Mouse (Mus musculus) E14TG2a.4 (cell line): ENCODE measurements around the gene Trafd1.

Source experiments
- CTCF ChIP-seq: conservative IDR thresholded peaks from 2 replicates; pipeline ENCODE4 v1.5.1; 2014; ENCODE audit warnings: low read length
- NANOG ChIP-seq: IDR thresholded peaks from 2 replicates; pipeline ENCODE4 v1.6.1; 2014; ENCODE audit warnings: borderline replicate concordance, low read length, mixed read lengths

DNA sequence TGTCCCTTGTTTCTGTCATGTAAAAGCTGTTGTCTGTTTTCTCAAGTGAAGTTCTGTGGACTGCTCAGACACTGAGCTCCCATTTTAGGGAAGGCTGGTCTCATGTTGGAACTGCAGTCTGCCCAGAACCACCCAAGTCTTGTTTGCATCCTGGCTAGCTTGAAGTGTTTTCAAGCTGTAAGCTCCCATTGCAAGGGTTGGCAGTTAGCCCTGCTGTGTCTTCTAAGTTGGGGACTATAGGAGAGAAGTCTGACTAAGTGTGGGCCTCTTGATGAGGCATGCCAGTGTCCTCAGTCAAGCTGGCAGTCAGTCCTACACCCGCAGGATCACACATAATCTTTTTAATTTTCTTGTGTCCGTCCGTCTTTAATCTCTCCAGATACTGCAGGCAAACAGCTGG is 43.5 kb upstream of the Trafd1 start:
- TF ChIP-seq CTCF: no peak
- no peak for TF ChIP-seq NANOG
